Mouse (Mus musculus): ENCODE results near the gene Shroom2. TPM values are rescaled to one million over a fixed set of nuclear protein-coding genes. Genes with fewer than 3 reads are reported as not detected.
"Not testable (repeated sequence)": the region's sequence is repeated elsewhere in the genome, so short reads cannot be mapped to it uniquely, and the experiment has no call there.

Gene Shroom2
- polyA plus RNA-seq, 2 experiments, result 7.0 to 8.7 TPM

DNA sequence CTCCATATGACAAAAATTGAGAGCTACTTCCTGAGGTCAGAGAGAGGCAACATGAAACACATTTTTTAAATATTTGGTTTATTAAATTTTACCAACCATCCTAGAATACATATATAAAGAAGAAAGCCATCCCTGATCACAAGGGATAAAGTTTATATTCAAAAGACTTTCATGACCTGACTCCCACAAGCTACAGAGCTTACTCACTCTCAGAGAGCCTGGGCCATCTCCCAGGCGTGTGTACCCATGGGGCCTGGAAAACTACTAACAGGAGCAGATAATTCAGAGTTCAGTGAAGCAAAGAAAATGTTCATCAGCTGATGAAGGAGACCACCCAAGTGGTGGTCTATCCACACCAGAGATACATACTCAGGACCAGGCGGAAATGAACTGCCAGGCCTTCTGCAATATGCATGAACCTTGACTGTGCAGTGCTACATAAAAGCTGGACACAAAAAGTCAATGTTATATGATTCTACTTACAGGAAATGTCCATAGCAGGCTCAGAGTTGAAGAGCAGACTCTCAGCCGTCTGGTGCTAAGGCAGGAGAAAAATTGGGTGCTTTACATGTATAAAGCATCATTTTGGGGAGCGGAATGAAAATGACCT is 30.4 kb downstream of the Shroom2 start:
- Histone ChIP-seq H3K36me3 (ENCODE audit: control insufficient read depth, insufficient read depth, low read length) (no peaks in the 10 kb centered on the region), H3K27ac (replicated peaks; ENCODE audit: low read depth, low read length) (no peak overlapping the region; the same call in 1 of the 2 replicates), H3K4me1 (ENCODE audit: control insufficient read depth, insufficient read depth, low read length) (no peaks in the 10 kb centered on the region), H3K4me3 (replicated peaks; ENCODE audit: low read length) (no peak overlapping the region), H3K9me3 (ENCODE audit: control insufficient read depth, low read length) (no peaks in the 10 kb centered on the region), H3K9ac (ENCODE audit: low read depth, low read length, severe bottlenecking) (no peak overlapping the region), H3K4me2 (replicated peaks; ENCODE audit: low read depth, low read length, severe bottlenecking) (no peak overlapping the region), H3K27me3 (ENCODE audit: control insufficient read depth, insufficient read depth, low read length) (no peaks in the 10 kb centered on the region)
- ATAC-seq (ENCODE audit: low FRiP score, low read depth), result no peak
- no peak for TF ChIP-seq POLR2A (IDR thresholded peaks at IDR 0.05; ENCODE audit: borderline replicate concordance, extremely low read depth, insufficient read depth, insufficient read length)
- DNase-seq (ENCODE audit: low spot score), result no peak
- 76% methylated on average over 4 of the region's 4 CpGs for WGBS

DNA sequence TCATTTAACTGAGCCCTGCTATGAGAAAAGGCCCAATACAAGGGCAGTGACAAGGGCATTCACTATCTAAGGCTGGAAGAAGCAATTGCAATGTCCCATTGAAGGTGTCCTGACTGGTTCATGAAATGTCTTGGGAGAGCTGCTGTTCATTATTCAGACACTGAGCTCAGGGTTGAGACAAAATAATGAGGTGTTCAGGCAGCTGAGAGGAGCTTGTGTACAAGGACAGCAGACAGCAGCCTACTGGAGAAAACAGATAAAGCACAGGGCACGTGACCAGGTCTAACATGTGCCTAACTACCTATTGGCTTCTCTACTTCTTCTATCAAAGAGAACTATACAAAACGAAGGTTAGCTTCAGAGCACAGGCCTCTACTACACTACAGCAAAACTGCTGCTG is 31.1 kb downstream of the Shroom2 start:
- Histone ChIP-seq H3K9me3 (ENCODE audit: control insufficient read depth, low read length) (no peaks in the 10 kb centered on the region), H3K27ac (replicated peaks; ENCODE audit: low read depth, low read length) (no peak overlapping the region), H3K4me2 (replicated peaks; ENCODE audit: low read depth, low read length, severe bottlenecking) (no peak overlapping the region), H3K27me3 (ENCODE audit: control insufficient read depth, insufficient read depth, low read length) (no peaks in the 10 kb centered on the region), H3K4me1 (ENCODE audit: control insufficient read depth, insufficient read depth, low read length) (no peaks in the 10 kb centered on the region), H3K36me3 (ENCODE audit: control insufficient read depth, insufficient read depth, low read length) (no peaks in the 10 kb centered on the region), H3K9ac (ENCODE audit: low read depth, low read length, severe bottlenecking) (no peak overlapping the region), H3K4me3 (replicated peaks; ENCODE audit: low read length) (no peak overlapping the region)
- 69% methylated on average over 2 of the region's 2 CpGs for WGBS
- DNase-seq (ENCODE audit: low spot score), result no peak
- ATAC-seq (ENCODE audit: low FRiP score, low read depth), result no peak
- TF ChIP-seq POLR2A (IDR thresholded peaks at IDR 0.05; ENCODE audit: borderline replicate concordance, extremely low read depth, insufficient read depth, insufficient read length), result no peak

DNA sequence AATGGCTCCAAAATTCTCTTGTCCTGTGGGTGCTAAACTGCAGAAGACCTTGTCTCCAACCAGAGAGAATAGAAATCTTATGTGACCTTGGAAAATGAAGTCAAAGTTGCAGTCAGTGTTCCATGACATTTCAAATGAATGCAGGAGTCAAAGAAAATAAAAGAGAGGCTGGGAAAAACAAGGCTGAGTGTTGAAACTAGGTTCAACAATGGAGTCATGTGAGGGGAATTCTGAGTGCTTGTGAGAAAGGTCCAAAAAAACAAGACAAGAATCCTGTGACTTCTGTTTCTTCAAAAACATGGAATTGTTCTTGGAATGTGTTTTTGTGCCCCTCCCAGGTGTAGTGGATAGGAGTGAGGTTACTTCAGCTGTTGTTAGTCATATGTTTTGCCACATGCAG is 34.0 kb downstream of the Shroom2 start:
- Histone ChIP-seq H3K9ac (ENCODE audit: low read depth, low read length, severe bottlenecking) (no peak overlapping the region), H3K9me3 (ENCODE audit: control insufficient read depth, low read length) (no peaks in the 10 kb centered on the region), H3K27ac (replicated peaks; ENCODE audit: low read depth, low read length) (no peak overlapping the region), H3K36me3 (ENCODE audit: control insufficient read depth, insufficient read depth, low read length) (no peaks in the 10 kb centered on the region), H3K4me1 (ENCODE audit: control insufficient read depth, insufficient read depth, low read length) (no peaks in the 10 kb centered on the region), H3K4me2 (replicated peaks; ENCODE audit: low read depth, low read length, severe bottlenecking) (no peak overlapping the region), H3K27me3 (ENCODE audit: control insufficient read depth, insufficient read depth, low read length) (peaks cover 5% of the 10 kb centered on the region; the same call in 1 of the 2 replicates), H3K4me3 (replicated peaks; ENCODE audit: low read length) (no peak overlapping the region)
- DNase-seq (ENCODE audit: low spot score) (no peak), ATAC-seq (ENCODE audit: low FRiP score, low read depth) (no peak)
- no peak for TF ChIP-seq POLR2A (IDR thresholded peaks at IDR 0.05; ENCODE audit: borderline replicate concordance, extremely low read depth, insufficient read depth, insufficient read length)

DNA sequence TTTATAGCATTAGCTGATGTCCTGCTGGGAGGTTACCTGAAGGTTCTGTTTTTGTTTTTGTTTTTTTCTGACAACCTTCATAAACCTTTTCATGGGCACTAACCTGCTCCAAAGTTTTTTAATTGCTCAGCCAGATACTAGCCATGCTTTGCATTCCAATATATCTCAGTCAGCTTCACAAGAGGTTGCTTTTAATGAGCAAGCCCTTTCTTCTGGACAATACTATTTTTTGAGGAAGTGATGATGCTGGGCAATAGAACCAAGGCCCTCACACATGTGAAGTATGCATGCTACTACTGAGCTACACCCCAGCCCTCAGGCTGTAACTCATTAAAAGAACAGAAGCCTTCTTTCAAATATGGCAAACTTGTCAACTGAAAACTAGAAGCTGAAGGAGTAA is 52.6 kb downstream of the Shroom2 start:
- DNase-seq (ENCODE audit: low spot score) (no peak), ATAC-seq (ENCODE audit: low FRiP score, low read depth) (no peak)
- H3K36me3 ChIP-seq (ENCODE audit: control insufficient read depth, insufficient read depth, low read length), result no peaks in the 10 kb centered on the region
- no peaks in the 10 kb centered on the region for H3K27me3 ChIP-seq (ENCODE audit: control insufficient read depth, insufficient read depth, low read length)
- TF ChIP-seq POLR2A (IDR thresholded peaks at IDR 0.05; ENCODE audit: borderline replicate concordance, extremely low read depth, insufficient read depth, insufficient read length), result no peak
- H3K4me1 ChIP-seq (ENCODE audit: control insufficient read depth, insufficient read depth, low read length), result no peaks in the 10 kb centered on the region
- no peak overlapping the region for H3K4me3 ChIP-seq (replicated peaks; ENCODE audit: low read length)
- H3K9me3 ChIP-seq (ENCODE audit: control insufficient read depth, low read length), result no peaks in the 10 kb centered on the region
- no peak overlapping the region for H3K27ac ChIP-seq (replicated peaks; ENCODE audit: low read depth, low read length)
- H3K9ac ChIP-seq (ENCODE audit: low read depth, low read length, severe bottlenecking), result no peak overlapping the region
- no peak overlapping the region for H3K4me2 ChIP-seq (replicated peaks; ENCODE audit: low read depth, low read length, severe bottlenecking)

DNA sequence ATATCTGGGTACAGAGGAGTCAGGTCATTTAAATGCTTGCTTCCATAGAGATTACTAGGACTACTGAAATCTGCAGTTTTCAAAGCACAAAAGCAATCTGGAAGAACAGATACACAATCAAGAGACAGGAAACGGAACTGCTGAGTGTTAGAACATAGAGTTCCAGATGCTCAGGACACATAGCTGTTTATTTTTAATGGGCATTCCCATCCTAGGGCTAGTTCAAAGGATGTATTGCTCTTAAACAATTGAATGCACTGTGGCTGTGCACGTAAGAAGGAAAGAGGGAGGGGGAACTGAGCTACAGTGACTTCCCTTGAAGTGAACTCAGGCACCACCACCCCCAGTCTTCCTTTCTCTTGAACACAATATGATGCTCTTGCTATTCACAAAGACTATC is 58.5 kb downstream of the Shroom2 start:
- not testable (repeated sequence) for H3K27me3 ChIP-seq (ENCODE audit: control insufficient read depth, insufficient read depth, low read length); H3K4me3 ChIP-seq (replicated peaks; ENCODE audit: low read length); ATAC-seq (ENCODE audit: low FRiP score, low read depth); H3K27ac ChIP-seq (replicated peaks; ENCODE audit: low read depth, low read length); H3K4me1 ChIP-seq (ENCODE audit: control insufficient read depth, insufficient read depth, low read length); H3K4me2 ChIP-seq (replicated peaks; ENCODE audit: low read depth, low read length, severe bottlenecking); H3K9me3 ChIP-seq (ENCODE audit: control insufficient read depth, low read length); H3K9ac ChIP-seq (ENCODE audit: low read depth, low read length, severe bottlenecking); DNase-seq (ENCODE audit: low spot score); H3K36me3 ChIP-seq (ENCODE audit: control insufficient read depth, insufficient read depth, low read length)
- WGBS, result 52% methylated on average over 2 of the region's 2 CpGs

DNA sequence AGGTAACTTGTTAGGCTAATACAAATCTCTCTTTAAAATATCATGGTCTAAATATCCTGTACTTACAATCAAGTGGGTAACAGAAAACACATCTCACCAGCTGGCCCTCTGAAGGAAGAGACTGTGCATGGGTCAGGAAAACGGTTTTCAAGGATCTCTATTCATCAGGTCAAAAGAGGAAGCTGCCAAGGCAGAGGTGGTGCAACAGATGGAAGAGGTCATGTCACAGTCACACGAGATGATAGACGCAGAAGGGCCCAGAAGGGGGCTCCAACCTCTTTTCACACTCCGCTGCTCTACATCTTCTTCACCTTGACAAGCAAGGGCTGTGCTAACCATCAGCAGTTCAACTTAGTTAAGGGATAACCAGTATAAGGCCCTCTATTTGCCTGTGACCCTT is 60.9 kb downstream of the Shroom2 start:
- Histone ChIP-seq H3K4me3 (replicated peaks; ENCODE audit: low read length) (no peak overlapping the region), H3K27ac (replicated peaks; ENCODE audit: low read depth, low read length) (no peak overlapping the region), H3K27me3 (ENCODE audit: control insufficient read depth, insufficient read depth, low read length) (no peaks in the 10 kb centered on the region), H3K36me3 (ENCODE audit: control insufficient read depth, insufficient read depth, low read length) (no peaks in the 10 kb centered on the region), H3K4me1 (ENCODE audit: control insufficient read depth, insufficient read depth, low read length) (no peaks in the 10 kb centered on the region), H3K9me3 (ENCODE audit: control insufficient read depth, low read length) (no peaks in the 10 kb centered on the region), H3K4me2 (replicated peaks; ENCODE audit: low read depth, low read length, severe bottlenecking) (no peak overlapping the region), H3K9ac (ENCODE audit: low read depth, low read length, severe bottlenecking) (no peak overlapping the region)
- WGBS, result 47% methylated on average over 4 of the region's 4 CpGs
- no peak for TF ChIP-seq POLR2A (IDR thresholded peaks at IDR 0.05; ENCODE audit: borderline replicate concordance, extremely low read depth, insufficient read depth, insufficient read length)
- DNase-seq (ENCODE audit: low spot score), result no peak
- no peak for ATAC-seq (ENCODE audit: low FRiP score, low read depth)

Measured in limb, embryonic 14.5 days (tissue).